Mouse (Mus musculus): ENCODE measurements around the gene Dhdh.

DNA sequence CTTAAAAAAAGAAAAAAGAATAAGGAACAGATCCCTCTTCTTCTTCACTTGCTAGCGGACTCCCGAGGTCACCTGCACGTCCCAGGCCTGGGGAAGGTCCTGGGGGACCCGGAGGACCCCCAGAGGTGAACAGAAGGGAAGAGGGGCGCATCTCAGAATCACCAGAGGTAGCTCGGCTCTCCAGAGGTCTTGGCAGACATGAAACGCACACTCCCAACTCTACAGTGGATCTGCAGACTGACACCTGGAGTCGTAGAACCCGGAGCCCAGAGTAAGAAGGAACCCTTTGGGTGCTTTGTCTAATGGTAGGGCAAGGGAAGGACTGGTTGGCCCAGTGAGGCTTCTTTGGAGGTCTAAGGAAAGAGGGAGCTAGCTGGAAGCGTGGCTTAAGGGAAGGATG, 49.0 kb upstream of the Dhdh start:
- TF ChIP-seq CTCF (IDR thresholded peaks at IDR 0.05; ENCODE audit: borderline replicate concordance, extremely low read depth, insufficient read depth, insufficient read length) (no peak), POLR2A (IDR thresholded peaks at IDR 0.05; ENCODE audit: borderline replicate concordance, extremely low read depth, insufficient read depth, insufficient read length, poor library complexity, severe bottlenecking) (no peak)
